Mouse (Mus musculus) hindbrain, embryonic 14.5 days (tissue): ENCODE data around the gene Gm29735. TPM values are rescaled to one million over a fixed set of nuclear protein-coding genes. Genes with fewer than 3 reads are reported as not detected.
"Not testable (repeated sequence)": the region's sequence is repeated elsewhere in the genome, so short reads cannot be mapped to it uniquely, and the experiment has no call there.

Source experiments
- ATAC-seq: fragments of 200-750 bp; cut with Nextera tagmentation; 2 replicates; pipeline ENCODE4 v1.8.0; 2017; ENCODE audit warnings: moderate number of reproducible peaks, mild to moderate bottlenecking, moderate TSS enrichment, moderate library complexity; ENCODE audit not compliant: low FRiP score
- DNase-seq: peaks from one replicate; pipeline ENCODE4 v3.0.0-alpha.2; 2015; ENCODE audit warnings: low spot score
- H3K27ac ChIP-seq: fragments of 300-500 bp; sonication (generic); 2 replicates; pipeline ENCODE4 v1.5.1; 2014; ENCODE audit warnings: mild to moderate bottlenecking, moderate library complexity
- H3K27me3 ChIP-seq: fragments of 300-500 bp; sonication (generic); 2 replicates; pipeline ENCODE4 v1.6.1; 2014; ENCODE audit warnings: mild to moderate bottlenecking, low read length, mixed read lengths; ENCODE audit not compliant: control insufficient read depth, insufficient read depth
- H3K36me3 ChIP-seq: fragments of 300-500 bp; sonication (generic); replicated peaks from 2 replicates; pipeline ENCODE4 v1.6.1; 2014; ENCODE audit not compliant: control insufficient read depth, insufficient read depth
- H3K4me1 ChIP-seq: fragments of 300-500 bp; sonication (generic); replicated peaks from 2 replicates; pipeline ENCODE4 v1.6.1; 2014; ENCODE audit warnings: antibody characterized with exemption, low read length, mixed read lengths; ENCODE audit not compliant: control insufficient read depth, insufficient read depth
- H3K4me2 ChIP-seq: fragments of 300-500 bp; sonication (generic); replicated peaks from 2 replicates; pipeline ENCODE4 v1.6.1; 2014; ENCODE audit warnings: mild to moderate bottlenecking, moderate library complexity
- H3K4me3 ChIP-seq: fragments of 300-500 bp; sonication (generic); replicated peaks from 2 replicates; pipeline ENCODE4 v1.5.1; 2014; ENCODE audit warnings: mild to moderate bottlenecking, low read length
- H3K9ac ChIP-seq: fragments of 300-500 bp; sonication (generic); 2 replicates; pipeline ENCODE4 v1.6.1; 2014
- H3K9me3 ChIP-seq: fragments of 300-500 bp; sonication (generic); 2 replicates; pipeline ENCODE4 v1.6.1; 2016; ENCODE audit warnings: low read length; ENCODE audit not compliant: control insufficient read depth
- WGBS: fragments of 180-500 bp; shearing (Covaris S2); extraction: QIAGEN DNeasy Blood & Tissue Kit; methylation state at CpG from one replicate; pipeline ENCODE4 v1.1.7; 2014; 5-methylcytosine and 5-hydroxymethylcytosine counted together
- polyA plus RNA-seq: library from polyadenylated mRNA; unstranded; fragments of >200 nt; fragmentation: Nextera tagmentation; extraction: Ambion mirVana; gene quantifications from 2 replicates; pipeline ENCODE4 v1.2.1, GENCODE M21; 2014

The Gm29735 gene
- polyA plus RNA-seq, 1 experiment from 2014 or later, result not detected

- H3K4me1 ChIP-seq, H3K36me3 ChIP-seq, H3K4me3 ChIP-seq, ATAC-seq, H3K4me2 ChIP-seq, H3K27me3 ChIP-seq, H3K9me3 ChIP-seq, DNase-seq, H3K9ac ChIP-seq, H3K27ac ChIP-seq: not testable (repeated sequence)
- WGBS, result 43% methylated on average over 2 of the region's 2 CpGs
Observed at GRCm38 (mm10) chr7:142135934-142136333, 21.0 kb downstream of the Gm29735 start, which contains the start of gene Gm39115. TSS of gene Gm39115 (minus strand) at chr7:142136034.

GRCm38 (mm10) chr7:142134206-142134995 is 22.5 kb downstream of the Gm29735 start:
- H3K9ac ChIP-seq, result no peak overlapping the region
- H3K4me3 ChIP-seq, result no peak overlapping the region
- no peak overlapping the region for H3K27ac ChIP-seq
- WGBS, result 59% methylated on average over 4 of the region's 4 CpGs
- no peaks in the 10 kb centered on the region for H3K36me3 ChIP-seq
- DNase-seq (peak; percentile 40), ATAC-seq (no peak)
- no peaks in the 10 kb centered on the region for H3K9me3 ChIP-seq
- no peak overlapping the region for H3K4me2 ChIP-seq
- no peaks in the 10 kb centered on the region for H3K4me1 ChIP-seq
- no peaks in the 10 kb centered on the region for H3K27me3 ChIP-seq

- H3K27me3 ChIP-seq, result no peaks in the 10 kb centered on the region
- H3K9me3 ChIP-seq, result no peaks in the 10 kb centered on the region
- H3K4me3 ChIP-seq, result no peak overlapping the region
- no peak overlapping the region for H3K27ac ChIP-seq
- H3K9ac ChIP-seq, result no peak overlapping the region
- DNase-seq, result no peak
- no peaks in the 10 kb centered on the region for H3K36me3 ChIP-seq
- no peak overlapping the region for H3K4me2 ChIP-seq
- ATAC-seq, result no peak
- no peaks in the 10 kb centered on the region for H3K4me1 ChIP-seq
- WGBS, result 67% methylated on average over 4 of the region's 4 CpGs
Observed at GRCm38 (mm10) chr7:142128843-142129242, 28.1 kb downstream of the Gm29735 start.

GRCm38 (mm10) chr7:142120629-142121028 is 36.3 kb downstream of the Gm29735 start, which contains the start of gene Gm45618:
TSS of gene Gm45618 (minus strand) at chr7:142120729.
- 83% methylated on average over 1 of the region's 1 CpGs for WGBS

GRCm38 (mm10) chr7:142119632-142120031 is 37.3 kb downstream of the Gm29735 start:
- Histone ChIP-seq H3K27ac (no peak overlapping the region), H3K9me3 (no peaks in the 10 kb centered on the region), H3K9ac (no peak overlapping the region), H3K4me3 (no peak overlapping the region), H3K27me3 (no peaks in the 10 kb centered on the region), H3K4me2 (no peak overlapping the region), H3K4me1 (no peaks in the 10 kb centered on the region), H3K36me3 (no peaks in the 10 kb centered on the region)
- DNase-seq (no peak), ATAC-seq (no peak)
- WGBS, result 23% methylated on average over 5 of the region's 5 CpGs

More at GRCm38 (mm10) chr7:142120629-142121028, 36.3 kb downstream of the Gm29735 start, which contains the start of gene Gm45618:
- H3K4me2 ChIP-seq, H3K9ac ChIP-seq, H3K27ac ChIP-seq, H3K36me3 ChIP-seq, DNase-seq, H3K9me3 ChIP-seq, H3K27me3 ChIP-seq, H3K4me3 ChIP-seq, H3K4me1 ChIP-seq, ATAC-seq: not testable (repeated sequence)

Other genes with a start within 250 kb of the Gm29735 start
- 71.9 and 82.7 TPM in 2 replicates for gene Tollip, start 238.6 kb downstream of the Gm29735 start, polyA plus RNA-seq
- 23.3 and 24.8 TPM in 2 replicates for gene Brsk2, start 207.4 kb downstream of the Gm29735 start, polyA plus RNA-seq
- 46.4 and 50.2 TPM in 2 replicates for gene Mob2, start 96.0 kb downstream of the Gm29735 start, polyA plus RNA-seq
- gene Dusp8, start 61.3 kb downstream of the Gm29735 start, polyA plus RNA-seq, result 133 and 142 TPM in 2 replicates
- not detected in 2 replicates for gene Gm45618, start 36.4 kb downstream of the Gm29735 start, polyA plus RNA-seq
- gene Gm39115, start 21.1 kb downstream of the Gm29735 start, polyA plus RNA-seq, result not detected in 2 replicates
- gene Gm45337, start 12.5 kb downstream of the Gm29735 start, polyA plus RNA-seq, result 0.15 TPM in 1 of 2 replicates, not detected in the other
- gene Gm4553, start 8.6 kb upstream of the Gm29735 start, polyA plus RNA-seq, result not detected in 2 replicates
- gene Krtap5-2, start 18.9 kb upstream of the Gm29735 start, polyA plus RNA-seq, result not detected in 2 replicates
- not detected in 2 replicates for gene Gm10153, start 33.3 kb upstream of the Gm29735 start, polyA plus RNA-seq
- not detected in 2 replicates for gene Krtap5-3, start 44.3 kb upstream of the Gm29735 start, polyA plus RNA-seq
- not detected in 2 replicates for gene Gm7579, start 54.7 kb upstream of the Gm29735 start, polyA plus RNA-seq
- gene Krtap5-5, start 72.9 kb upstream of the Gm29735 start, polyA plus RNA-seq, result not detected in 2 replicates
- not detected in 2 replicates for gene Gm40460, start 84.0 kb upstream of the Gm29735 start, polyA plus RNA-seq
- not detected in 2 replicates for gene Gm2431, start 101.2 kb upstream of the Gm29735 start, polyA plus RNA-seq
- gene Gm4559, start 117.2 kb upstream of the Gm29735 start, polyA plus RNA-seq, result not detected in 2 replicates
- gene Krtap5-1, start 140.0 kb upstream of the Gm29735 start, polyA plus RNA-seq, result not detected in 2 replicates
- not detected in 2 replicates for gene Krtap5-4, start 146.4 kb upstream of the Gm29735 start, polyA plus RNA-seq
- gene Ifitm10, start 216.6 kb upstream of the Gm29735 start, polyA plus RNA-seq, result 6.4 and 7.3 TPM in 2 replicates
- not detected in 2 replicates for gene Gm49369, start 225.6 kb upstream of the Gm29735 start, polyA plus RNA-seq
- 313 and 325 TPM in 2 replicates for gene Ctsd, start 230.9 kb upstream of the Gm29735 start, polyA plus RNA-seq